Mouse (Mus musculus) neural tube, embryonic 15.5 days (tissue): ENCODE results near the gene Oxt. TPM values are rescaled to one million over a fixed set of nuclear protein-coding genes. Genes with fewer than 3 reads are reported as not detected.

Source experiments
- ATAC-seq: fragments of 200-750 bp; cut with Nextera tagmentation; 2 replicates; pipeline ENCODE4 v1.8.0; 2017; ENCODE audit warnings: mild to moderate bottlenecking, moderate TSS enrichment, moderate library complexity; ENCODE audit not compliant: low FRiP score
- H3K27ac ChIP-seq: fragments of 300-500 bp; sonication (generic); replicated peaks from 2 replicates; pipeline ENCODE4 v1.5.1; 2015; ENCODE audit warnings: mild to moderate bottlenecking, inconsistent platforms
- H3K27me3 ChIP-seq: fragments of 300-500 bp; sonication (generic); replicated peaks from 2 replicates; pipeline ENCODE4 v1.6.1; 2015; ENCODE audit warnings: inconsistent platforms
- H3K36me3 ChIP-seq: fragments of 300-500 bp; sonication (generic); 2 replicates; pipeline ENCODE4 v1.6.1; 2015; ENCODE audit warnings: inconsistent platforms
- H3K4me1 ChIP-seq: fragments of 300-500 bp; sonication (generic); 2 replicates; pipeline ENCODE4 v1.6.1; 2015; ENCODE audit warnings: inconsistent platforms
- H3K4me2 ChIP-seq: fragments of 300-500 bp; sonication (generic); 2 replicates; pipeline ENCODE4 v1.6.1; 2015; ENCODE audit warnings: inconsistent platforms, mild to moderate bottlenecking, moderate library complexity
- H3K4me3 ChIP-seq: fragments of 300-500 bp; sonication (generic); replicated peaks from 2 replicates; pipeline ENCODE4 v1.5.1; 2015; ENCODE audit warnings: mild to moderate bottlenecking, inconsistent platforms
- H3K9ac ChIP-seq: fragments of 300-500 bp; sonication (generic); replicated peaks from 2 replicates; pipeline ENCODE4 v1.6.1; 2015; ENCODE audit warnings: mild to moderate bottlenecking, inconsistent platforms
- H3K9me3 ChIP-seq: fragments of 300-500 bp; sonication (generic); replicated peaks from 2 replicates; pipeline ENCODE4 v1.6.1; 2016; ENCODE audit warnings: inconsistent platforms
- WGBS: fragments of 180-500 bp; shearing (Covaris S2); methylation state at CpG from one replicate; pipeline ENCODE4 v1.1.7; 2015; ENCODE audit warnings: mixed read lengths; 5-methylcytosine and 5-hydroxymethylcytosine counted together
- polyA plus RNA-seq: library from polyadenylated mRNA; unstranded; fragments of >200 nt; fragmentation: Nextera tagmentation; extraction: Ambion mirVana; gene quantifications from 2 replicates; pipeline ENCODE4 v1.2.1, GENCODE M21; 2015

The Oxt gene
- not detected in 2 replicates for polyA plus RNA-seq

DNA sequence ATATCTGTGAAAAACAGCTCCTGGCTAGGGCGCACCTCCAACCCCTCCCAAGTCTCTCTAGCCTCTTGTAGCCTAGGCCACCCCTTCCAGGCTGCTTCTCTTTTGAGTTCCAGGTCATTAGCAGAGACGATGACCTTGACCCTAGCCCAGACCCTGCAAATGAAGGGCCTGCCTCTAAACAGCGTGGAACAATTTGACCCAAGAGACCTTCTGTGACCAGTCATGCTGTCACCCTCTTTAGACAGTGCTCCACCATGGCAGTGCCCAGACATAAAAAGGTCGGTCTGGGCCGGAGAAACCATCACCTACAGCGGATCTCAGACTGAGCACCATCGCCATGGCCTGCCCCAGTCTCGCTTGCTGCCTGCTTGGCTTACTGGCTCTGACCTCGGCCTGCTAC is at the start of gene Oxt:
Gene Oxt, plus strand, starts transcription at position 301 of the 400 bp plus-strand sequence.
- 43% methylated on average over 9 of the region's 9 CpGs for WGBS
- Histone ChIP-seq H3K9me3 (no peaks in the 10 kb centered on the region), H3K4me3 (peak within 1 kb of the TSS; percentile 29), H3K27me3 (peaks cover 64% of the 10 kb centered on the region), H3K9ac (peak within 1 kb of the TSS; percentile 17), H3K36me3 (no peaks in the 10 kb centered on the region), H3K4me1 (peaks cover 28% of the 10 kb centered on the region), H3K4me2 (peak within 1 kb of the TSS; percentile 54), H3K27ac (no peak within 1 kb of the TSS)
- ATAC-seq: no peak

GRCm38 (mm10) chr2:130528457-130528856 is 47.5 kb upstream of the Oxt start:
- Histone ChIP-seq H3K9ac (no peak overlapping the region), H3K27ac (no peak overlapping the region), H3K36me3 (peaks cover 48% of the 10 kb centered on the region), H3K4me1 (no peaks in the 10 kb centered on the region), H3K4me3 (no peak overlapping the region), H3K27me3 (no peaks in the 10 kb centered on the region), H3K4me2 (no peak overlapping the region), H3K9me3 (no peaks in the 10 kb centered on the region)
- no peak for ATAC-seq
- WGBS: 84% methylated on average over 6 of the region's 6 CpGs

DNA sequence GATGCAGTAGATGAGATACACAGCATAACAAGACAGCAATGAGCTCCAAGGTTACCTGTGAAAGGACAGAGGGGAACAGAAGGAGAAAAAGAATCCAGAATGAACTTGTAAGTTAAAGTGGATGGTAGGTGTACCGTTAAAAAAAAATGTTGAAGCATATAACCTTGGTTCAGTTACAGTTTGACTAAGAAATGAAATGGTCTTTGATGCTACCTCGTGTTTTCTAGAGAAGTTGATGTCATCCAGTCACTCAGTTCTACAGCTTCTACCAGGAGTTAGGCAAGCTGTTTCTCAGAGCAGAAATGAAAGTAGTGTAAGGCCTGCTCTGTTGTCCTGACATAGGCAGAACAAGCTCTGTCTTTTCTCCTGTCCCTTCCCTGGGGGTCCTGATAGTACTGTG is 46.7 kb upstream of the Oxt start:
- H3K36me3 ChIP-seq: peaks cover 53% of the 10 kb centered on the region
- no peaks in the 10 kb centered on the region for H3K27me3 ChIP-seq
- H3K4me1 ChIP-seq: no peaks in the 10 kb centered on the region
- 92% methylated on average over 2 of the region's 2 CpGs for WGBS
- no peak for ATAC-seq
- H3K9me3 ChIP-seq: no peaks in the 10 kb centered on the region
- no peak overlapping the region for H3K9ac ChIP-seq
- no peak overlapping the region for H3K27ac ChIP-seq
- H3K4me2 ChIP-seq: no peak overlapping the region
- no peak overlapping the region for H3K4me3 ChIP-seq

- ATAC-seq: no peak
- Histone ChIP-seq H3K4me1 (no peaks in the 10 kb centered on the region), H3K9me3 (no peaks in the 10 kb centered on the region), H3K27me3 (no peaks in the 10 kb centered on the region), H3K4me2 (no peak overlapping the region), H3K27ac (no peak overlapping the region), H3K4me3 (no peak overlapping the region), H3K9ac (no peak overlapping the region), H3K36me3 (peaks cover 56% of the 10 kb centered on the region)
- 88% methylated on average over 7 of the region's 7 CpGs for WGBS
These were observed 46.0 kb upstream of the Oxt start for GRCm38 (mm10) chr2:130529925-130530324.

- WGBS: 93% methylated on average over 2 of the region's 2 CpGs
- Histone ChIP-seq H3K9ac (no peak overlapping the region), H3K27me3 (no peaks in the 10 kb centered on the region), H3K4me1 (no peaks in the 10 kb centered on the region), H3K4me3 (no peak overlapping the region), H3K9me3 (no peaks in the 10 kb centered on the region), H3K4me2 (no peak overlapping the region), H3K36me3 (peaks cover 61% of the 10 kb centered on the region), H3K27ac (no peak overlapping the region)
- ATAC-seq: no peak
These were observed 43.8 kb upstream of the Oxt start for GRCm38 (mm10) chr2:130532201-130532600.

DNA sequence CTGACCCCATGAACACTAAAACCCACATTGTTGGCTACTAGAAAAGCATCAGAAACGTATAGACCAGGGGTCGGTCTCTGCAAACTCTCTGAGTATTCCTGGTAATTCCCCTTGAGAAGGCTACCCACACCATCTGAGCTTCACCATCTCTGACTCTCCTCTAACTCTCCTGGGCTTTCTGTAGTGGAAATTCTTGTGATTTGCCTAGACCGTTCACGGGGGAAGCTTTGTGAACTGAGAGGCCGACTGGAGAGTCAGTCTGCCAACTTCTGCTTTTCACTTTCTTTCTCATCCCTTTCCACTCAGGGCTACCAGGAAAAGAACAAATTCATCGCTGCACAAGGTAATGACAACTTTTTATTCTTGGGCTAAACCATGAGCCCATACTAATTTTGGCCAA is 41.0 kb upstream of the Oxt start:
- peaks cover 81% of the 10 kb centered on the region for H3K36me3 ChIP-seq
- WGBS: 91% methylated on average over 6 of the region's 6 CpGs
- no peaks in the 10 kb centered on the region for H3K4me1 ChIP-seq
- no peaks in the 10 kb centered on the region for H3K9me3 ChIP-seq
- ATAC-seq: no peak
- no peak overlapping the region for H3K4me3 ChIP-seq
- no peak overlapping the region for H3K27ac ChIP-seq
- no peak overlapping the region for H3K4me2 ChIP-seq
- H3K9ac ChIP-seq: no peak overlapping the region
- H3K27me3 ChIP-seq: no peaks in the 10 kb centered on the region

- Histone ChIP-seq H3K4me2 (no peak overlapping the region), H3K4me3 (no peak overlapping the region), H3K9me3 (no peaks in the 10 kb centered on the region), H3K36me3 (peaks cover 89% of the 10 kb centered on the region), H3K27me3 (no peaks in the 10 kb centered on the region), H3K27ac (no peak overlapping the region), H3K9ac (no peak overlapping the region), H3K4me1 (no peaks in the 10 kb centered on the region)
- ATAC-seq: no peak
- WGBS: 76% methylated on average over 3 of the region's 3 CpGs
These were observed 39.1 kb upstream of the Oxt start for GRCm38 (mm10) chr2:130536890-130537289.

DNA sequence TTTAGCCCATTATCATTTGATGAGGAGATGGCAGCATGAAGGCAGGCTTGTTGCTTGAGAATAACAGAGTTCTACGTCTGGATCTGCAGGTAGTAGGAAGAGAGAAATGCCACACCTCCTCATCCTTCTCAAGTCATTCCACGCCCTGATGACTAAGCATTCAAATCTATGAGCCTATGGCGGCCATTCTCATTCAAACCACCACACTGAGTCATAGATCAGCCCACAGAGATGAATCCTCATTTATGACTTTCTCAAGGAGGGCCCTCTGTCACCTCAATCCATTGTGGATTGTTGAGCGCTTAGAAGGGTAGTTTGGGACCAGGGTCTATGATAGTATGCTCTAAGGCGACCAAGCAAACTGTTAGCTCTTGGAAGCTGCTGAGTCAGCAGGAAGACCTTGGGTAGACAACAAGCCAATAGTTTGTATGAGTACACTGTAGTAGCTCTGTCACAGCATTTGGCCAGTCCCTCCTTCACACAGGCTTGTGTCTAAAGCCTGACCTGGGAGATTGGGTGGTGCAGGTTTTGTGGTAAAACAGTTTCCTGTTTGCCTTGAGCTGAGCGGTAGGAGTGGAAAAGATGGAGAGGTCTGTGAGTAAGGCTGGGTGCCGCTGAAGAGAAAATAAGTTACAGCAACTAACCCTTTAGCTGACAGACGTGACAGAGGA is 37.0 kb upstream of the Oxt start:
- H3K36me3 ChIP-seq: peaks cover 92% of the 10 kb centered on the region
- WGBS: 96% methylated on average over 8 of the region's 8 CpGs

GRCm38 (mm10) chr2:130540266-130540665 is 35.7 kb upstream of the Oxt start:
- WGBS: 88% methylated on average over 9 of the region's 9 CpGs

More for the DNA sequence above, 37.0 kb upstream of the Oxt start:
- Histone ChIP-seq H3K4me3 (no peak overlapping the region), H3K9me3 (no peaks in the 10 kb centered on the region), H3K27me3 (no peaks in the 10 kb centered on the region), H3K4me2 (no peak overlapping the region), H3K4me1 (no peaks in the 10 kb centered on the region), H3K27ac (no peak overlapping the region), H3K9ac (no peak overlapping the region)
- no peak for ATAC-seq

DNA sequence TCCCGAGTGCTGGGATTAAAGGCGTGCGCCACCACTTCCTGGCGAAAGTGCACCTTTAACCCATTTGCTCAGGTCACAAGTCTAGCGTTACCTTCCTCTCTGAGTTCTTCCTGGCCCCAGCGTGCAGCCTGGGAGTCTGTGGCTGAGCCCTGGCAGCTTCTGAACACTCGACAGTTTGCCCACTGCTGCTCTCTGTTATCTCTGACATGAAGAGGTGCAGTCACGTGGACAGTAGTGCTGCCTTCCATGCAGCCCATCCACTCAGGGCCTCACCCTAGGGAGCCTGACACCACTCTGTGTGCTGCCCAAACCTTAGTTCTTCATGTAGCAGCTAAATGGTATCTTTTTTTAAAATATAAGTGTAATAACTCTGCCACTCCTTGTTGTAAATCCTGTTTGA is 29.0 kb upstream of the Oxt start:
- Histone ChIP-seq H3K36me3 (peaks cover 97% of the 10 kb centered on the region), H3K4me2 (no peak overlapping the region), H3K4me3 (no peak overlapping the region), H3K27ac (no peak overlapping the region), H3K9me3 (no peaks in the 10 kb centered on the region), H3K9ac (no peak overlapping the region), H3K27me3 (no peaks in the 10 kb centered on the region), H3K4me1 (no peaks in the 10 kb centered on the region)
- ATAC-seq: no peak
- 95% methylated on average over 8 of the region's 8 CpGs for WGBS

More at GRCm38 (mm10) chr2:130540266-130540665, 35.7 kb upstream of the Oxt start:
- peaks cover 93% of the 10 kb centered on the region for H3K36me3 ChIP-seq
- H3K4me3 ChIP-seq: no peak overlapping the region
- ATAC-seq: no peak
- no peak overlapping the region for H3K4me2 ChIP-seq
- H3K9me3 ChIP-seq: no peaks in the 10 kb centered on the region
- H3K27ac ChIP-seq: no peak overlapping the region
- H3K4me1 ChIP-seq: no peaks in the 10 kb centered on the region
- no peak overlapping the region for H3K9ac ChIP-seq
- no peaks in the 10 kb centered on the region for H3K27me3 ChIP-seq

- H3K27ac ChIP-seq: no peak overlapping the region
- no peaks in the 10 kb centered on the region for H3K27me3 ChIP-seq
- ATAC-seq: no peak
- H3K36me3 ChIP-seq: peaks cover 82% of the 10 kb centered on the region
- no peaks in the 10 kb centered on the region for H3K9me3 ChIP-seq
- H3K4me1 ChIP-seq: no peaks in the 10 kb centered on the region
- H3K4me3 ChIP-seq: no peak overlapping the region
- WGBS: 92% methylated on average over 7 of the region's 7 CpGs
- H3K4me2 ChIP-seq: no peak overlapping the region
- no peak overlapping the region for H3K9ac ChIP-seq
These were observed 21.1 kb upstream of the Oxt start for GRCm38 (mm10) chr2:130554841-130555240.

- Histone ChIP-seq H3K36me3 (peaks cover 68% of the 10 kb centered on the region), H3K4me3 (no peak overlapping the region), H3K9me3 (no peaks in the 10 kb centered on the region), H3K27me3 (no peaks in the 10 kb centered on the region), H3K4me2 (no peak overlapping the region), H3K27ac (no peak overlapping the region), H3K4me1 (no peaks in the 10 kb centered on the region), H3K9ac (no peak overlapping the region)
- WGBS: 87% methylated on average over 1 of the region's 1 CpGs
- ATAC-seq: no peak
These were observed 19.7 kb upstream of the Oxt start for GRCm38 (mm10) chr2:130556292-130556691.
